Mouse (Mus musculus) forebrain, embryonic 12.5 days (tissue): ENCODE measurements around the gene Wbp2. TPM values are rescaled to one million over a fixed set of nuclear protein-coding genes. Genes with fewer than 3 reads are reported as not detected.
A peak's percentile ranks its signal among the peaks of the same experiment; 100 is the strongest.

Experiments
- ATAC-seq: fragments of 200-750 bp; cut with Nextera tagmentation; 2 replicates; pipeline ENCODE4 v1.8.0; 2017; ENCODE audit warnings: moderate TSS enrichment; ENCODE audit not compliant: low FRiP score
- H3K27ac ChIP-seq: fragments of 300-500 bp; sonication (generic); 2 replicates; pipeline ENCODE4 v1.5.1; 2016; ENCODE audit warnings: mild to moderate bottlenecking
- H3K27me3 ChIP-seq: fragments of 300-500 bp; sonication (generic); 2 replicates; pipeline ENCODE4 v1.6.1; 2016; ENCODE audit warnings: mild to moderate bottlenecking
- H3K36me3 ChIP-seq: fragments of 300-500 bp; sonication (generic); replicated peaks from 2 replicates; pipeline ENCODE4 v1.6.1; 2016; ENCODE audit warnings: mild to moderate bottlenecking
- H3K4me1 ChIP-seq: fragments of 300-500 bp; sonication (generic); 2 replicates; pipeline ENCODE4 v1.6.1; 2016
- H3K4me2 ChIP-seq: fragments of 300-500 bp; sonication (generic); 2 replicates; pipeline ENCODE4 v1.6.1; 2016; ENCODE audit warnings: mild to moderate bottlenecking, moderate library complexity
- H3K4me3 ChIP-seq: fragments of 300-500 bp; sonication (generic); replicated peaks from 2 replicates; pipeline ENCODE4 v1.5.1; 2016; ENCODE audit warnings: mild to moderate bottlenecking
- H3K9ac ChIP-seq: fragments of 300-500 bp; sonication (generic); 2 replicates; pipeline ENCODE4 v1.6.1; 2016; ENCODE audit warnings: mild to moderate bottlenecking
- H3K9me3 ChIP-seq: fragments of 300-500 bp; sonication (generic); 2 replicates; pipeline ENCODE4 v1.6.1; 2016
- WGBS: fragments of 180-500 bp; shearing (Covaris S2); methylation state at CpG from one replicate; pipeline ENCODE4 v1.1.7; 2016; 5-methylcytosine and 5-hydroxymethylcytosine counted together
- polyA plus RNA-seq: library from polyadenylated mRNA; unstranded; fragments of >200 nt; fragmentation: Nextera tagmentation; extraction: Ambion mirVana; gene quantifications from 2 replicates; pipeline ENCODE4 v1.2.1, GENCODE M21; 2016

Wbp2 gene
- polyA plus RNA-seq, 1 experiment from 2014 or later, result 92.3 TPM

- Histone ChIP-seq H3K4me3 (no peak overlapping the region), H3K4me2 (no peak overlapping the region), H3K27me3 (peaks cover 78% of the 10 kb centered on the region), H3K9ac (no peak overlapping the region), H3K4me1 (peaks cover 54% of the 10 kb centered on the region), H3K27ac (no peak overlapping the region), H3K9me3 (no peaks in the 10 kb centered on the region), H3K36me3 (no peaks in the 10 kb centered on the region)
- no peak for ATAC-seq
- 4% methylated on average over 19 of the region's 19 CpGs for WGBS
Observed at GRCm38 (mm10) chr11:116107777-116108285, 21.0 kb upstream of the Wbp2 start.

GRCm38 (mm10) chr11:116106963-116107776 lies 20.4 kb upstream of the Wbp2 start:
- no peaks in the 10 kb centered on the region for H3K36me3 ChIP-seq
- H3K9ac ChIP-seq, result 0 out of 2 replicates have a peak overlapping the region, but pooled peaks have one; percentile 38
- H3K4me2 ChIP-seq, result no peak overlapping the region
- 14% methylated on average over 14 of the region's 14 CpGs for WGBS
- H3K27me3 ChIP-seq, result peaks cover 74% of the 10 kb centered on the region
- H3K4me1 ChIP-seq, result peaks cover 57% of the 10 kb centered on the region
- no peak for ATAC-seq
- no peak overlapping the region for H3K27ac ChIP-seq
- no peak overlapping the region for H3K4me3 ChIP-seq
- H3K9me3 ChIP-seq, result no peaks in the 10 kb centered on the region

GRCm38 (mm10) chr11:116106154-116106962 lies 19.6 kb upstream of the Wbp2 start:
- Histone ChIP-seq H3K4me1 (peaks cover 64% of the 10 kb centered on the region), H3K36me3 (no peaks in the 10 kb centered on the region), H3K9me3 (no peaks in the 10 kb centered on the region), H3K4me3 (peak overlapping the region; percentile 5; the same call in 1 of the 2 replicates), H3K4me2 (peak overlapping the region; percentile 36), H3K27me3 (peaks cover 65% of the 10 kb centered on the region), H3K9ac (0 out of 2 replicates have a peak overlapping the region, but pooled peaks have one; percentile 38), H3K27ac (no peak overlapping the region)
- no peak for ATAC-seq
- whole genome bisulfite sequencing, result 19% methylated on average over 32 of the region's 32 CpGs

GRCm38 (mm10) chr11:116105065-116105464 lies 18.3 kb upstream of the Wbp2 start:
- Histone ChIP-seq H3K4me2 (no peak overlapping the region), H3K36me3 (no peaks in the 10 kb centered on the region), H3K4me1 (peaks cover 61% of the 10 kb centered on the region), H3K27me3 (peaks cover 52% of the 10 kb centered on the region), H3K9ac (no peak overlapping the region), H3K9me3 (no peaks in the 10 kb centered on the region), H3K4me3 (no peak overlapping the region), H3K27ac (no peak overlapping the region)
- WGBS, result 93% methylated on average over 2 of the region's 2 CpGs
- ATAC-seq, result no peak

GRCm38 (mm10) chr11:116104006-116104646 lies 17.3 kb upstream of the Wbp2 start:
- H3K27me3 ChIP-seq, result peaks cover 43% of the 10 kb centered on the region
- no peak for ATAC-seq
- H3K4me1 ChIP-seq, result peaks cover 52% of the 10 kb centered on the region
- no peak overlapping the region for H3K4me3 ChIP-seq
- 0 out of 2 replicates have a peak overlapping the region, but pooled peaks have one; percentile 38 for H3K27ac ChIP-seq
- H3K9me3 ChIP-seq, result no peaks in the 10 kb centered on the region
- WGBS, result 44% methylated on average over 14 of the region's 14 CpGs
- H3K36me3 ChIP-seq, result no peaks in the 10 kb centered on the region
- peak overlapping the region; percentile 18; the same call in 1 of the 2 replicates for H3K9ac ChIP-seq
- H3K4me2 ChIP-seq, result no peak overlapping the region

- Histone ChIP-seq H3K36me3 (no peaks in the 10 kb centered on the region), H3K27ac (no peak overlapping the region), H3K4me2 (no peak overlapping the region), H3K9me3 (no peaks in the 10 kb centered on the region), H3K27me3 (peaks cover 38% of the 10 kb centered on the region), H3K9ac (peak overlapping the region; percentile 18; the same call in 1 of the 2 replicates), H3K4me1 (peaks cover 47% of the 10 kb centered on the region), H3K4me3 (no peak overlapping the region)
- 84% methylated on average over 12 of the region's 12 CpGs for WGBS
- no peak for ATAC-seq
Observed at GRCm38 (mm10) chr11:116103572-116103971, 16.8 kb upstream of the Wbp2 start.

GRCm38 (mm10) chr11:116102472-116102871 lies 15.7 kb upstream of the Wbp2 start:
- Histone ChIP-seq H3K4me1 (peaks cover 38% of the 10 kb centered on the region), H3K9ac (no peak overlapping the region), H3K4me2 (no peak overlapping the region), H3K27me3 (peaks cover 27% of the 10 kb centered on the region), H3K4me3 (no peak overlapping the region), H3K27ac (peak overlapping the region; percentile 84), H3K36me3 (no peaks in the 10 kb centered on the region), H3K9me3 (no peaks in the 10 kb centered on the region)
- no peak for ATAC-seq
- 50% methylated on average over 3 of the region's 4 CpGs for WGBS

- peak overlapping the region; percentile 44; the same call in 1 of the 2 replicates for H3K9ac ChIP-seq
Observed at GRCm38 (mm10) chr11:116101931-116102381, 15.2 kb upstream of the Wbp2 start.

GRCm38 (mm10) chr11:116100839-116101238 lies 14.0 kb upstream of the Wbp2 start:
- no peaks in the 10 kb centered on the region for H3K9me3 ChIP-seq
- H3K27me3 ChIP-seq, result peaks cover 10% of the 10 kb centered on the region
- H3K4me1 ChIP-seq, result peaks cover 22% of the 10 kb centered on the region
- no peak overlapping the region for H3K4me3 ChIP-seq
- no peak for ATAC-seq
- H3K4me2 ChIP-seq, result no peak overlapping the region
- no peak overlapping the region for H3K27ac ChIP-seq
- no peak overlapping the region for H3K9ac ChIP-seq
- no peaks in the 10 kb centered on the region for H3K36me3 ChIP-seq
- 84% methylated on average over 7 of the region's 7 CpGs for WGBS

More at GRCm38 (mm10) chr11:116101931-116102381, 15.2 kb upstream of the Wbp2 start:
- Histone ChIP-seq H3K36me3 (no peaks in the 10 kb centered on the region), H3K4me2 (no peak overlapping the region), H3K27ac (peak overlapping the region; percentile 84), H3K9me3 (no peaks in the 10 kb centered on the region), H3K4me3 (no peak overlapping the region), H3K4me1 (peaks cover 33% of the 10 kb centered on the region), H3K27me3 (peaks cover 21% of the 10 kb centered on the region)
- no peak for ATAC-seq
- WGBS, result 12% methylated on average over 11 of the region's 11 CpGs

- H3K27ac ChIP-seq, result no peak overlapping the region
- 84% methylated on average over 6 of the region's 6 CpGs for WGBS
- H3K36me3 ChIP-seq, result no peaks in the 10 kb centered on the region
- H3K27me3 ChIP-seq, result peaks cover 6% of the 10 kb centered on the region
- H3K4me3 ChIP-seq, result no peak overlapping the region
- no peak overlapping the region for H3K9ac ChIP-seq
- no peak overlapping the region for H3K4me2 ChIP-seq
- no peak for ATAC-seq
- no peaks in the 10 kb centered on the region for H3K9me3 ChIP-seq
- H3K4me1 ChIP-seq, result peaks cover 22% of the 10 kb centered on the region
Observed at GRCm38 (mm10) chr11:116100385-116100784, 13.6 kb upstream of the Wbp2 start.

GRCm38 (mm10) chr11:116099462-116099861 lies 12.7 kb upstream of the Wbp2 start:
- H3K27ac ChIP-seq, result no peak overlapping the region
- no peaks in the 10 kb centered on the region for H3K27me3 ChIP-seq
- H3K4me3 ChIP-seq, result no peak overlapping the region
- H3K4me1 ChIP-seq, result peaks cover 20% of the 10 kb centered on the region
- H3K9ac ChIP-seq, result no peak overlapping the region
- WGBS, result 94% methylated on average over 6 of the region's 6 CpGs
- ATAC-seq, result no peak
- no peak overlapping the region for H3K4me2 ChIP-seq
- H3K9me3 ChIP-seq, result no peaks in the 10 kb centered on the region
- H3K36me3 ChIP-seq, result no peaks in the 10 kb centered on the region
